Mouse (Mus musculus) A20 (cell line): ENCODE measurements around the gene Rassf3.

Experiments
- DNase-seq: peaks from one replicate; pipeline ENCODE4 v3.0.0-alpha.2; 2011; ENCODE audit warnings: low read depth, low spot score

The Rassf3 gene

DNA sequence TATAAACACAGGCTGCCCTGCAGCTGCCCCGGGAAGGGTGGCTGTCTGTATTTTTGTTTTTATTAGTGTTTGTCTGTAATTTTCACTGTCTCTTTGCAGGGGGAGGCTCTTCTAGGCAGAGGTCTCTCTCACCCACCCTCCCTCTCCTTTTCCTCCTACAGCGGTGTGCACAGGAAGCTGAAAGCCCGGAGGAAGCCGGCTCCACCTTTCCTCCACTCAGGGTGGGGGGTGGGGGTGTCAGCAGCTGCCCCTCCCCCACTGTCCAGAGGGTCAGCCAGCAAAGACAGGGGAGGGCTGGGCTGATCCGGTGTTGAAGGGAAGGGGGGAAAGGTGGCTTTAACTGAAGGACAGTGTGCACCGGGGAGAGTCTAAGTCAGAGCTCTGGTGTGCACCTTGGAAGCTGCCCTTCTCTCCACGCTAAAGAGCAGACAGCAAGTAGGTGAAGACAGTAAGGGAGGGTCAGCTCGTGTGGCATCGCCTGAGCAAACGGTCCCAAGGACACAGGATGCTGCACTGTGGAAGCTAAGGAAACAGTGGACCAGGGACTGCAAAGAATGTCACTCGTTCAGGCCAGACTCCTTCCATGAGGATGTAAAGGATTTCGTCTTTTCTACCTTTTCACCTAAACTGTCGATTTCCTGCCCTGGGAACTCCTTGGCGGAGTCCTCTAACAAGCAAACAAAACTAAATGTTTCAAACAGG, 46.0 kb downstream of the Rassf3 start:
- no peak for DNase-seq

DNA sequence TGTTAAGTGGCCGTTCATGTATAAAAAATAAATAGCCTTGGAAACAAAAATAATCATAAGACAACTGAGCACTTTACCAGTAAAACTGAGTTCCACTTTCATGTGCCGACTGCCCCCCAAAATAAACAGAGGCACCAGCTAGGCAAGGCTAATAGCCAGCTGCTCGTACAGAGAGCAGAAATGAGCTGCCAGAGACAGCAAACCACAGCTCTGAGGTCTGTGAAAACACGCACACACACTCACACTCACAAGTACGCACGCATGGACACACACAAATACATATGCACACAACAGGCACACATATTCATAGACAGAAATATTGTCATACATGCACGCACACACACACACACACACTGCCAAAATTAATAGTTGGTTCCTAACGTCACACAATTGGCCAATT, 46.6 kb downstream of the Rassf3 start:
- DNase-seq, result peak; percentile 93

DNA sequence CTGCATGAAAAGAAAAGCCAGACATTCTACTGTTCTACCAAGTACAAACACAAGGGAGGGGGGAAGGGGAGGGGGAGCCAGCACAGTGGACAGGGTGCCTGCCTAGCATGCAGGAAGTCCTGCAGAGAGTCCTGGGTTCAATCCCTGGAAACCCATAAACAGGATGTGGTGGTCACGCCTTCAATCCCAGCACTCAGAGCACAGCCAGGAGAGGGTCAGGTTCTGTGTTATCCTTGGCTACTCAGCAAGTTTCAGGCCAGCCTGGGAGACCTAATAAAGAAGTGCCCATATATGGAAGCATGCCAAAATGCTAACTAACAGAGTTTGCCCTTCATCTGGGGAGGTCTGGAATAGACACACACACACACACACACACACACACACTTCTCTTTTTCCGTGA, 47.1 kb downstream of the Rassf3 start:
- no peak for DNase-seq

DNA sequence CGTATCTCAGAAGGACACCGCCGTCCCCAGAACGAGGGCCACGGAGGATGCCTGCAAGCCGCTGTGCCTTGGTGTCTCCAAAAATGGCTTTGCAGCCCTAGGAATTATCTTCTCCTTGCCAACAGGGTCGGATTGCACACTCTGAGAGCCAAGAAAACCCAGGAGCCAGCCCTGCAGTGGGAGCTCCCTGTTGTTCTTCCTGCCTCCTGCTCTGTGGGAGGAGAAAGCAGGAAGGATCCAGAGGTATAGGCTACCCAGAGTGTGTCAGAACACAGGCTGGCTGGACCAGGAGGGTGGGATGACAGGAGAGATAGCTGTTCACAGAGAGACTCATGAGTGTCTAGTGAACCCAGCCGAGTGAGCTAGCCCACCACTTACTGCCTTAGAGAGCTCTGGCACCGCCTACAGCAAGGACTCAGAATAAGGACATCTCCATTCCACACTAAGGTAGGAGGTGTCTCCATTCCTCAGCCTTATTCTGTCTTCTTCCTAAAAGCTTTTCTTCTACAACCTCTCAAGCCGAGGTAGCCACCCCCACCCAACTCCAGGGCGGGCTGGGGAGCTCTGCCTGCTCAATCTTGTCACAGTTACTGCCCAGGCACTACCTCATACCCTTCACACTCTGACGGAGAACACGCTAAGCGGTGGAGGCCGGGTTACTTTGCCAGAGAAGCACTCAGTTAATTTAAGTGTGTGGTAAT, 48.0 kb downstream of the Rassf3 start:
- peak; percentile 62 for DNase-seq

DNA sequence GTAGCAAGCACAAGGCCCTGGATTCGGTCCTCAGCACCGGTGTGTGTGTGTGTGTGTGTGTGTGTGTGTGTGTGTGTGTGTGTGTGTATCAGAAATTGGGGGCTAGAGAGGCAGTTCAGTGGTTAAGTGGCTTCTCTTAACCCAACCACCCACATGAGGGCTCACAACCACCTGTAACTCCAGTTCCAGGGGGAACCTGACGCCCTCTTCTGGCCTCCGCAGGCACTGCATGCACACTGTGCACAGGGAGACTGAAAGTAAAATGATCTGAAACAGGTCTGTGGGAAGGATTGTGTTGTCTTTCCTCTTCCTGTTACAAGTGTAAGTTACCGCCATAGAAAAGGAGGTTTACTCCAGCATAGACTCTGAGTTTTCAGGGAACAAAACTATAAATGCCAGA, 49.0 kb downstream of the Rassf3 start:
- peak; percentile 83 for DNase-seq

DNA sequence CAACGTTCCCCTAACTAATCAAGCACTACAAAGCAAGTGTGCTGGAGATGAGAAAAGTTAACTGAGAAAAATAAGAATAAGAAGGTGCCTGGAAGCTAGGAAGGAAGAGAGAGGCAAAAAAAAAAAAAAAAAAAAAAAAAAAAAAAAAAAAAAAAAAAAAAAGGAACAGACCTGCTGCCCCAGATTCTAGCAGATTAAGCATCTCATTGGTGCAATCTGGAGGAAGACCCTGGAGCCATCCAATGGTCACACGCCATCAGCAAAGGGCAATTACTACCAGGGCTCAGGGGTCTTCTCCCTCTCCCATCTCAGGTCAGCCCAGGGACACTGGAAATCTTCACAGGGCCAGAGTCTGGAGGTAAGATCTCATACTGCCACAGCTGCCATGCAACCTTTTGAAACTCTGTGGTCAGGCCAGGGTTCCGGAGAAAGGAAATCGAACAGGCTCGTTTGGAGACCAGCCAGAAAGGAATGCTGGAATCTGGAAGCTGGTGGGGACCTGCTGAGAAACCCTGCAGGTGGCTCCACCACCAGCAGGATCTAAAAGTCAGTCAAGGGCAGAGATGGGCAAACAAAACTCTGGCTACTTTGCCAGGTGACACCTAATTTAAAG, 49.6 kb downstream of the Rassf3 start:
- no peak for DNase-seq

DNA sequence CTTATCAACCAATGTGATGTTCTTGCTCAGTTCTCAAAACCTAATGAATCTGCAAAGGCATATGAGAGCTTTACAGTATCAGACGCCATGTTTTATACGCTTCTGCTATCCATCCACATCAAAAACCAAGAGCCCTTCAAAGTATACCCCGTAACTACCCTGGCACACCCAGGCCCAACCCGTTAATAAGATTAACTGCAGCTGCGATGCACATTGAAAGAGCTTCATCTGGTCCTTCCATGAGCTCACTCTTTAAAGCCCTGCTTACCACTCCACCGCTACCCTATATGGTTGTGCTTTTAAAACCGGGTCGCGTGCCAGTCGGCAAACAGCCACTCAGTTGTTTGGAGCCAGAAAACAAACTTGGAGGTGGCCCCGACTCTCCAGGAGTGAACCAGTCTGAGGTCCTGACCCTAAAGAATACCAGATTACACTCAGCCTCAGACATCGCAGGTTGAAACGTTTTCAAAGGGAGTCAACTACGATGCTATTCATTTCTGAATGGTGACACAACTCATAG, 50.6 kb downstream of the Rassf3 start:
- DNase-seq, result no peak

DNA sequence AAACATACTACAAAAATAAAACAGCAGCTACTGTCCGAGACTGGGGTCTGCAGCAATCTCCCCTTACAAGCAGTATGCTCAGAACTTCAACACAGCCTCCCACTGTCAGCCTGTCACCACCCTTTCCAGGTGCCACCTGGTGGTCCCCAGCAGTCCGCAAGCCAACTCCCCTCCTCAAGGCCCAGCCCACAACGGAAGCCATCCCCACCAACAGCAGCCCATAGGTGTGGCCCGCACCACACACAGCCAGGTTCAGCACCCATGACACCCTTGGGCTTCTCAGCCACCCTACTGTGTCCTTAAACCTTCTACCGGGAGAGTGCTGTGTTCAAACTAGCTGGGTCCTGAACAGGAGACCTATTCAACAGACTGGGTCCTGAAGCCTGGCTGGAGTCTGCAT, 51.1 kb downstream of the Rassf3 start:
- DNase-seq, result peak; percentile 40

DNA sequence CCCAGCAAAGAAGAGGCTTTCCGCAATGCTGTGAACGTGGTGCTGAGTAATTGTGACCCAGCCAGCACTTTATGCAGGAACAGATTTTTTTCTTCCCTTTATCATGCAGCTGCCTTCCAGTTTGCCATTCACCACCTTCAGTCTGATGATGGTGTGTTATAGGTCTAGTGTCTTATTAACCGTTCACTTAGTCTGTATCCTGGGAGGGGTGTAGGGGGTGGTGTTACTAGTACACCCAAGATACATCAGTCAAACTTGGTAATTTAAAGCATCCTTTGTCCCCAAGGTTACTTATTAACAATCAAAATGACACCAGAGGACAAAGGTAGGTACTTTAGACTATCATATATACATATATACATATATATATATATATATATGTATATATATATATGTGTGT, 51.7 kb downstream of the Rassf3 start:
- DNase-seq, result no peak

DNA sequence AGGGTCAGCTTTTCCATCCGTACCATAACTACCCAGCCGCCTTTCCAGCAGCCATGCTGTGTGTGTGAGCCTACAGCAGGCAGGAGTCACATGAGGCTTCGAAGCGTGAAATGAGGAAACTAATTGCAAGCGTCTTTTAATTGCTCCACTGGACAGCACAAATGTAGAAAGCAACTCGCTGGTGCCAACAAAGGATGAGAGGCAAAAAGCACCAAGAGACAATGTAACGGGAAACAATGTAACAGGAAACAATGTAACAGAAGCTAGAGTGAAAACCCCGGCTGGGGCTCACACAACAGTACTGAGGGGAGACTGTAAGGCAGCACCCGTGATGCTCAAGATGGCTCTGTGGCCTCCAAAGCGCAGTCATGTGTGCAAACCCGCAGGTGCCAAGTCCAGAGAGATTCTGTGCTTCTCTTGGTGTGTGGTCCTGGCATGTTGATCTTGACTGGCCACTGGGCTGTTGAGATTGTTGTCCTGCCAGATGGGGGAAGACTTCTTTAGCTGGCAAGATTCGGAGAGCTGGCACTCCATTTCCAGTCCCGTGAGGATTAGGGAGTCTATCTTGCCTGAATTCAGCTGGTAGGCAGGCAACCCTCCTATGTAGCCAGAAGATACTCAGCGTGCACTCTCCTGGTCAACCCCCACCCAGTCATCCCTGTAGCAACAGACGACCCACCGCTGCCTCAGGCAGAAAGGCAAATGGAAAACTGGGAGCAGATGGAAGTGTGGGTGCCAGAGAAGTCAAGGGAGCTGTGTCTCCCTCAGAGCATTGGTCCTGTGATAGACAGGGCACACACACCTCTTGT, 52.4 kb downstream of the Rassf3 start:
- DNase-seq, result peak; percentile 86

DNA sequence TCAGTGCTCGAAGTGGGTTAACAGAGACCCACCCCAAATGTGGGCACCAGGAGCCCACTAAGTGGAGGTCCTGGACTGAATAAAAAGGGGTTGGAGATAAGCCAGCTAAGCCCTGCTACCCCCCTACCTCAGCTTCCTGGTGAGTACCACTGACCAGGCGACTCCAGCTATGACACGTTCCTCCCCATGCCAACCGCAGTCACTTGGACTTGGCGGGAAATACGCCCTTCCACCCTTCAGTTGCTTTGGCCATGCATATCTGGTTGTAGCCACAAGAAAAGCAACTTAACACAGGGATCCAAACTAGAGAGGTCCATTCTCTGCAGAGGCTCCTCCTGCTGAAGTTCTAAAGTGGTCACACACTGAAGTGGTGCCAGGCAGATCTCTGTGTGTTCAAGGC, 53.9 kb downstream of the Rassf3 start:
- no peak for DNase-seq

DNA sequence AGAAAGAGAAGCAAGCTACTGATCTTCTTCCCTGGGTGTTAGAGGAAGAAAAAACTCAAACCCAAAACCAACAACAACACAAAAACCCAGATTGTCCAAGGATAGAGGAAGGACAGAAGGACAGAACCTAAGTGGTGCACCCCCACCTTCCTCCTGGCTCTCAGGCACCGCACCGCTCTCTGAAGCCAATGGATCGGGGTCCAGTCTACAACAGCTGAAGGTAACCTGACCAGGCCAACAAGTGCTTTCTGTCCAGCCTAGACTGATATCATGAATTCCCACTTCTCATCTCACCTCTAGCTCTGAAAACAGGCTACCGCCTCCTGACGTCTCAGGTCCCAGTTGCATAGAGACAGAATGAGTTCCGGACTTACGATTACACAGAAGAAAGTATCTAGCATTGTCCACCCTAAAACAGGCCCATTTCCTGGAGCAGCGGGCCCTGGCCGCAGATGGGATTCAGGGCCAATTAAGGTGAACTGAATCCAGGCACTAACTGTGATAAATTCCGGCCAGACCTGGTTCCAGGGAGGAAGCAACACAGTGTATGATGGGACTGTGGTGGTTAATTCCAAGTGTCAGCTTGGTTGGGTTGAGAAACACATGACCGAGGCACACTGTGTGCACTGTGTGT, 54.4 kb downstream of the Rassf3 start:
- no peak for DNase-seq

DNA sequence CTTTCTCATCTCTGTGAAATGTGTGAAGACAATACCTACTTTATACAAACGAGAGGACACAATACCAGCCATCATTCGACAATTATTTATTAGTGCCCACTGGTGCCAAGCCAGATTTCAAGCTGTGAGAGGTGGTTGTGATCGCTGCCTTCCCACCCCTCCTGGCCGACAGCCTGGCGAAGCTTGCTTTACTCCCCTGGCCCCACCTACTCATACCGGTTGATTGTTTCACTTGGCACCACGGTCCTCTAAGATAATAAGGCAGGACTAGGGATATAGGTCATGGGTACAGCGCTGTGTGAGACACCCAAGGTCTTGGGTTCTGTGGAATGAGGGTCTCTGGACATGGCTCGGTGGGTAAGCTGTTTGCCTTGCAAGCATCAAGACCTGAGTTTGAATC, 55.1 kb downstream of the Rassf3 start:
- no peak for DNase-seq

DNA sequence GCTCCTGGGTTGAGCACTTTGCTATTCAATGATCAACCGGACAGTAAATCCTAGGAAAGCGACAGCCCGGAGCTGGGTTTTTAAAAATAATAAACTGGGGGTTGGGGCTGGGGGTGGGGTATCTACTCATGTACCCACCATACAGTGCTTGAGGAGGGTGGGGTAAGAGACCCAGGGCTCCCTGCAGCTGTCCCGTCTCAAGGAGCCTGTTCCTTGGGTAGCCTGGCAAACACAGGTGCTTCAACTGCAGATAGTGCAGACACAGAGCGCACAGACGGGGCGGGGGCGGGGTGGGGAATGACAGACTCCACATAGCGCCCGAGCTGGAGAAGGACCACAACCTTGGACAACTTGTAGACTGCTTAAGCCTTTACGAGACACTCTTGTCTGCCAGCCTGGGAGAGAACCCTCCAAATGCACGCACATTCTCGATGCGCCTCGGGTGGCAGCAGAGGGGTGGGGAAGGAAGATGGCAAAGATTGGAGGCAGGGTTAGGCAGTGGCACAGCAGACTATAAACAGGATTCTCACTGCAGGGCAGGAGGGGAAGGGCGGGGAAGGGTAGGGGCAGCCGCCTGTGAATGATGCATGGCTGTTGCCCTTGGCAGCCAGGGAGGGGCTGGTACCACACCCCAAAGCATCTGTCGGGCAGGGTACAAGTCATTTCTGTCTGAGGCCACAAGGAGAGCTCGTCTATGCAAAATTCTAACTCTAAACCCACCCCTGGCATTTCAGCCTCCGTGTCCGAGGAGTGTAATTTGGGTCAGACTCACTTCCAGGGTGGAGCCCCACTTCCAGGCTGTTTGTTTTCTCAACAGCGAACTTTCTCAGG, 56.3 kb downstream of the Rassf3 start:
- DNase-seq, result peak; percentile 81

DNA sequence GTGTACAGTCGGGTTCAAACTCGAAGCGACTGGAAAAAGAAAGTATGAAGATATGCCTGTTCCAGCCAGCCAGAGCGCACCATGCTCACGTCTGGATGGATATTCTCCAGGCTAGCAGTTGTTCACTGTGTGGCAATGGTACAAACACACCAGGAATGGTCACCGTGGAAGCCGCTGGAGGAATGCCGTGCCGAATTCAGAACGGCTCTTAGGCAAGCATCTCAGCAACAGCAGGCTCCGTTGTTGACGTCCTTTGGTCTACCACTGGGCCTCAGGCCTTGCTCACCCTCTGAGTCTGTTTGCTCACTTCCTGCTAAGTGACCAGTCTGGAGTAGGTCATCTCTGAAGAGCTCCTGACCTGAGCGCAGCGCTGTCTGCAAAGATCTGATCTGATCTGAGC, 57.3 kb downstream of the Rassf3 start:
- no peak for DNase-seq

DNA sequence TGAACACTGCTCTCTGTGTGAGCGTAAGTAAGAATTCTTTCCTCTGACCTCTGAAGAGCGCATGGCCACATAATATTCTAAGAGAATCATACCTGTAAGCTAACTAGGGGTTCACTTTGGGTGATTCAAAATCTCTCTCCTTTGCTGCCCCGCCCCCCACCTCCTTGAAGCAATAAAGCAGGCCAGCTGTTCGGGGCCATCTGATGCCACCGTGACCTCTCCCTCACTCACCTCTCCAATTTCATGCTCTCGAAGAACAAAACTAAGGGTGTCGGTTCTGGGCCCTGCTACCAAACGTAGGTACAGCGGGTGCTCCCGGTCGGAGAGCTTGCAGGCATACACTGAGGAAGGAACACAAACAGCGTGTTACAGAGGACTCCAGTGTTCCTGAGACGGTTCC, 62.0 kb downstream of the Rassf3 start:
- DNase-seq, result no peak

DNA sequence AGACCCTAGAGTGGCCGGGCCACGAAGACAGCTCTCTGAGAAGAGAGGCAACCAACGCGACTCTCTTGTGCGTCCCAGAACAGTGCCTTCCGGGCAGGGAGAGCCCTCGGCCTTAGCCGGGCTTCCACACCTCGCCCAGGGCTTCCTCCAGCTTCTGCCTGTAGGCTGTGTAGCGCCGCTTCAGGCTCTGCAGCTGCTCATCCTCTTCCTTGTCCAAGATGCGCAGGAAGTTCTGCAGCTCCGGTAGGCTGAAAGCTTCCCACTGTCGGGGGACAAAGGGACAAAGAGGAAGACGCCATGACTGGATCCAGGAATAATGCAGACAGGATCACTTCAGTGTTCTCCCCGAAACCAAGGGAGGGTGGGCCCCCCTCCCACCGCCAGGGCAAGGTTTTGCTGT, 63.3 kb downstream of the Rassf3 start:
- no peak for DNase-seq

DNA sequence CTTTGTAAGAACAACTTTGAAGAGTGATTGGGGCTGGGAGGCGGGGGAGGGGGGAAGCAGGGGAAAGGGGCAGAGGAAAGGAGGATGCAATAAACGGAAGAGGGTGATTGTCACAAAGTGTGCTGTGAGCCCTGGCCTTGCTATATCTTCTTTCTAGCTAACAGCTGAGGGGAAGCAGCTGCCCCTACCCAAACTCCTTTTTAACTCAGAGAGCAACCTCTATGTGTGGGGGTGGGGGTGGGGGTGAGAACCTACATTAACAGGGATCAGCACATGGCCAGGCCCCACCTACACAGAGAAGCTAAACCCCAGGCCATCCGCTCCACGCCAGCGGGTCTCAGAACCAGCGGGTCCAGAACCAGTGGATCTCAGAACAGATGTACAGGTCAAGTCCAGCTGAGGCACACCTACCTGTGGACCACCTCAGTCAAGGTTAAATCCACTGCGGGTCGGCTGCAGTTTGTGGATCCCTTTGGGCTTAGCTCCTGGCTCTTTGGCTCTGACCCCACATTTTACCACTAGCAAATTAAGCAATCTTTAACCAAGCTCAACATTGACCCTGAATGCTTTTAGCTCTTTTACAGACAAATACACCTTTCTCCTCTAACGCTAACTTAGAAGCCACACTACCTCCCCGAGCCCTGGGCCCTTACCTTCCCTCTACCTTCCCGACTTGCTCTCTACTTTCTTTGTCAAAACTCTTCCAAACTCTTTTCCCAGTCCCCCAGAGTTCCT, 64.3 kb downstream of the Rassf3 start:
- DNase-seq, result no peak

DNA sequence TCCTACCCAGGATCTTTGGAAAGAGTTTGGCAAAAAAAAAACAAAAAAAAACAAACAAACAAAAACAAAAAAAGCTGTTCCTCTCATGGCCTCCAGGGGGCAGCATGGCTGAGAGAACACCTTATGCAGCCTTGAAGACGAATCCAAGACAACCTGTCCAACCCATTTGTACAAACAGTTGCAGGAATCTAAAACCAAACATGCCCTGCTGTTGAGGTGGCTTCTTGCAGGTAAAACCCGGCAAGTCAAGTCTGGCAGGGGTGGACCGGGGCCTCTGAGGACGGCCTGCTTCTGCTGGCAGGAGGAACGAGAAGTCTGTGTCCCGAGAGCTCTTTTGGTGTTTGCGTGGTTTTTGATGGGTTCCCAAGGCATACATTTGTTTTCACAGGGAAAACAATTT, 66.4 kb downstream of the Rassf3 start:
- peak; percentile 66 for DNase-seq

DNA sequence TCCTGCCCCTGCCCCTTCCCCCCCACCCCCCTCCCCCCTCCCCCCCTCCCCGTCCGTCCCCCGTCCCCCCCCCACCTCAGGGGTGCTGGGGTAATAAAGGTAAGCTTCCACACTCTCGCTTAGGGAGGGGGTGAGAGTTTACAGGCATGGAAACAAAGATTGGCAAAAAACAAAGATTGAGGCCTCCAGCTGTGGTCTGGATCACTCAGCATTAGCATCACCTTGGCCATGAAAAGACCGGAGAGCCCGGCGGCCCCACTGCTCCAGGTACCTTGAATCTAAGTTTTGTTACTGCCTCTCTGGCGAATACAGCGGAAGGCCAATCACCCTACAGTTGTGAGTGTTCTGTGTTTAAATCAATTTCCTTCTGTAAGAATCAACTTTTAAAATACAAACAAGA, 72.2 kb downstream of the Rassf3 start:
- no peak for DNase-seq
